ENCODE assay signal across 10 mouse cellular contexts in the genomic region with DNA sequence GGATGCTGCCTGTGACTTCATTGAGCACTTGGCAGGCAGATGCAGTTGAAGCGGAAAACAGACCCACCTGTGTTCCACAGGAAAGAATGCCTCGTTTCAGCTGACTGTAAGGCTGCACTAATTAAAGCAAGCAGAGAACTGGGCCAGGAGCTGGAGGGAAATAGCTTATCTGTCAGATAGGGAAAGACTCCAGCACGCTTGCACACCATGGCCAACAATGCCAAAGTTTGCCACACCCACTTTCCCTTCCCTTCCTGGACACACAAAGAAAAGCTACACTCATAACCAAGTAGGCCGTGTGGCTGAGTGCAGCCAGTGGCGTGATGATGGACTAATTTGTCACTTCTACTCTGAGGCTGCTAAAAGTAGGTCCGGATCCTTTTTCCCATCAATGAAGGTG.
DNase-seq lines count a peak whose midpoint lies in the region; ATAC-seq and TF ChIP-seq lines count a peak whose summit lies in the region.
"Had no signal": no experiment of that assay in that cellular context is flagged by ENCODE, and none has a peak within 500 bp of the region (broad histone marks: within the 10 kb centered on the region; RNA-seq: fewer than 3 reads in every experiment).

No protein-coding gene starts in this region.

- H3K27ac ChIP-seq in forebrain, embryonic 15.5 days (replicated peaks) = peak overlapping the region; percentile 84; the same call in 1 of the 2 replicates
- no peak overlapping the region for H3K27ac ChIP-seq in forebrain, embryonic 14.5 days (ENCODE audit: low read depth, low read length)
- H3K27ac ChIP-seq in stomach, postnatal 0 days (replicated peaks) = no peak overlapping the region
- H3K27ac ChIP-seq in hindbrain, embryonic 11.5 days (ENCODE audit: low read depth, low read length) = no peak overlapping the region
- H3K27ac ChIP-seq: limb, embryonic 13.5 days had no signal

- no peak for ATAC-seq in forebrain, embryonic 15.5 days (replicated peaks)
- no peak for ATAC-seq in forebrain, embryonic 14.5 days
- ATAC-seq in stomach, postnatal 0 days (ENCODE audit: low FRiP score, low TSS enrichment) = peak; percentile 65; the same call in 1 of the 2 replicates
- no peak for ATAC-seq in hindbrain, embryonic 11.5 days (ENCODE audit: low FRiP score)

- H3K27me3 ChIP-seq in forebrain, embryonic 15.5 days = no peaks in the 10 kb centered on the region
- H3K27me3 ChIP-seq in forebrain, embryonic 14.5 days (replicated peaks; ENCODE audit: control insufficient read depth, insufficient read depth, low read length) = no peaks in the 10 kb centered on the region
- no peaks in the 10 kb centered on the region for H3K27me3 ChIP-seq in stomach, postnatal 0 days (ENCODE audit: control insufficient read depth, insufficient read depth, low read length)
- no peaks in the 10 kb centered on the region for H3K27me3 ChIP-seq in hindbrain, embryonic 11.5 days (ENCODE audit: control insufficient read depth, insufficient read depth, low read length)
- H3K27me3 ChIP-seq: limb, embryonic 13.5 days had no signal

- no peak overlapping the region for H3K4me2 ChIP-seq in forebrain, embryonic 15.5 days (replicated peaks)
- no peak overlapping the region for H3K4me2 ChIP-seq in forebrain, embryonic 14.5 days (ENCODE audit: low read length)
- no peak overlapping the region for H3K4me2 ChIP-seq in stomach, postnatal 0 days (replicated peaks; ENCODE audit: low read depth)
- H3K4me2 ChIP-seq in hindbrain, embryonic 11.5 days (replicated peaks; ENCODE audit: low read depth, low read length) = no peak overlapping the region
- H3K4me2 ChIP-seq: limb, embryonic 13.5 days had no signal

- TF ChIP-seq CTCF in lung, adult 2 months (IDR thresholded peaks at IDR 0.05; ENCODE audit: insufficient read depth, low read length) = no peak
- TF ChIP-seq CTCF in stomach, postnatal 0 days (IDR thresholded peaks at IDR 0.05; ENCODE audit: low read depth) = no peak

- TF ChIP-seq EP300 in stomach, postnatal 0 days (optimal IDR thresholded peaks at IDR 0.05) = no peak

- 56% methylated on average over 6 of the region's 6 CpGs for WGBS in forebrain, embryonic 15.5 days
- WGBS in forebrain, embryonic 14.5 days = 56% methylated on average over 6 of the region's 6 CpGs
- WGBS in lung, adult 2 months = 45% methylated on average over 6 of the region's 6 CpGs
- 62% methylated on average over 6 of the region's 6 CpGs for WGBS in stomach, postnatal 0 days
- 93% methylated on average over 6 of the region's 6 CpGs for WGBS in hindbrain, embryonic 11.5 days

- TF ChIP-seq POLR2A in lung, adult 2 months (IDR thresholded peaks at IDR 0.05; ENCODE audit: borderline replicate concordance, extremely low read depth, low read depth, low read length) = no peak

- no peak overlapping the region for H3K9ac ChIP-seq in forebrain, embryonic 15.5 days (replicated peaks)
- no peak overlapping the region for H3K9ac ChIP-seq in forebrain, embryonic 14.5 days (ENCODE audit: low read length)
- no peak overlapping the region for H3K9ac ChIP-seq in stomach, postnatal 0 days (ENCODE audit: low read length)
- H3K9ac ChIP-seq in hindbrain, embryonic 11.5 days (ENCODE audit: low read depth, low read length) = no peak overlapping the region
- H3K9ac ChIP-seq: limb, embryonic 13.5 days had no signal

- no peak overlapping the region for H3K4me3 ChIP-seq in forebrain, embryonic 15.5 days
- H3K4me3 ChIP-seq in forebrain, embryonic 14.5 days (ENCODE audit: low read depth, low read length) = no peak overlapping the region
- no peak overlapping the region for H3K4me3 ChIP-seq in lung, adult 2 months (replicated peaks; ENCODE audit: extremely low read depth, low read depth, low read length)
- H3K4me3 ChIP-seq in stomach, postnatal 0 days (ENCODE audit: low read depth, low read length) = no peak overlapping the region
- no peak overlapping the region for H3K4me3 ChIP-seq in hindbrain, embryonic 11.5 days (ENCODE audit: low read depth, low read length)
- H3K4me3 ChIP-seq: limb, embryonic 13.5 days had no signal

- no peaks in the 10 kb centered on the region for H3K9me3 ChIP-seq in forebrain, embryonic 15.5 days
- no peaks in the 10 kb centered on the region for H3K9me3 ChIP-seq in forebrain, embryonic 14.5 days (replicated peaks; ENCODE audit: control insufficient read depth, low read length)
- H3K9me3 ChIP-seq in stomach, postnatal 0 days (ENCODE audit: control insufficient read depth, low read length) = no peaks in the 10 kb centered on the region
- H3K9me3 ChIP-seq in hindbrain, embryonic 11.5 days (ENCODE audit: control insufficient read depth, low read length) = no peaks in the 10 kb centered on the region
- H3K9me3 ChIP-seq: G1E; limb, embryonic 13.5 days had no signal

- peaks cover 49% of the 10 kb centered on the region for H3K4me1 ChIP-seq in forebrain, embryonic 15.5 days
- H3K4me1 ChIP-seq in forebrain, embryonic 14.5 days (ENCODE audit: control insufficient read depth, insufficient read depth, low read length) = peaks cover 41% of the 10 kb centered on the region
- peaks cover 14% of the 10 kb centered on the region for H3K4me1 ChIP-seq in lung, adult 2 months (ENCODE audit: control insufficient read depth, insufficient read depth, low read length)
- no peaks in the 10 kb centered on the region for H3K4me1 ChIP-seq in stomach, postnatal 0 days (replicated peaks; ENCODE audit: control insufficient read depth, insufficient read depth)
- H3K4me1 ChIP-seq in hindbrain, embryonic 11.5 days (replicated peaks; ENCODE audit: control insufficient read depth, insufficient read depth, low read length) = no peaks in the 10 kb centered on the region

- peaks cover 11% of the 10 kb centered on the region for H3K36me3 ChIP-seq in forebrain, embryonic 15.5 days
- H3K36me3 ChIP-seq in forebrain, embryonic 14.5 days (ENCODE audit: control insufficient read depth, insufficient read depth, low read length) = peaks cover 12% of the 10 kb centered on the region; the same call in 1 of the 2 replicates
- no peaks in the 10 kb centered on the region for H3K36me3 ChIP-seq in stomach, postnatal 0 days (ENCODE audit: control insufficient read depth, insufficient read depth, low read length)
- H3K36me3 ChIP-seq in hindbrain, embryonic 11.5 days (ENCODE audit: control insufficient read depth, insufficient read depth, low read length) = no peaks in the 10 kb centered on the region
- H3K36me3 ChIP-seq: G1E had no signal

- no peak for DNase-seq in forebrain, embryonic 14.5 days (ENCODE audit: low spot score)
- peak; percentile 46 to 52 for DNase-seq in lung, adult 18-20 months
- no peak for DNase-seq in lung, adult 2 months
- peak; percentile 66 for DNase-seq in heart, postnatal 4 days
- no peak for DNase-seq in stomach, postnatal 0 days (ENCODE audit: low spot score)
- no peak for DNase-seq in embryo, embryonic 9.5 days (ENCODE audit: extremely low spot score)
- no peak for DNase-seq in hindbrain, embryonic 11.5 days (ENCODE audit: low spot score)

Comparison
In these comparisons a context has a peak if more than half of its experiments do, and no peak if none do; other contexts are left out.
1. DNase-seq: peak in lung, adult 18-20 months (2 of 2) and heart, postnatal 4 days (single experiment); none in forebrain, embryonic 14.5 days (single experiment), lung, adult 2 months (single experiment), stomach, postnatal 0 days (single experiment), embryo, embryonic 9.5 days (single experiment) and hindbrain, embryonic 11.5 days (single experiment).